Mouse (Mus musculus) T-helper 1 cell (primary cell): ENCODE measurements around the gene Rasl2-9.
"Not testable (repeated sequence)": the region's sequence is repeated elsewhere in the genome, so short reads cannot be mapped to it uniquely, and the experiment has no call there.

Experiments used
- in situ Hi-C: fragments of 300-600 bp; cut with MboI, MseI; formaldehyde crosslinking; loops from one replicate; pipeline ENCODE4 v1.15.1; 2025; ENCODE audit warnings: high pct_unique_total_duplicates

Gene Rasl2-9

GRCm38 (mm10) chr7:5125549-5126406, at the start of gene Rasl2-9:
Rasl2-9 (minus strand) TSS chr7:5125950.
- in situ Hi-C loops = no loop called here

DNA sequence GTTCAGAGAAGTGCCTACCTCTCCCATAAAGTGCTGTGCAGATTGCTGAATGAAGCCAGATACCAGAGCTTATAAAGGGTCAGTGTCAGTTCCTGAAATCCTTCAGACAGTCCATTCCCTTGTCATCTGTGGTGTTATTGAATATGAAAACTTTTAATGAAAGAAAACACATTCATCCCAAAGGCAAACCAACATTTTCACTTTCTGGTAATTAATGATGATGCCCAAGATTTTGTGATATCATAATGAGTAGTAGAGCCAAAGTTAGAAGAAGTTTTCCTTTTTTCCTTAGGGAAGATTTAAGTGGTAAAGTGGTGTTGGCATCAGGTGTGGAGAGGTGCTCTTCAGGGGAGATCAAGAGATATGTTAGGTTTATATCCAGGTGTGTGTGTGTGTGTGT, 23.8 kb upstream of the Rasl2-9 start, which contains the start of gene Vmn1r55:
Gene Vmn1r55, minus strand, starts transcription at position 101 of the 400 bp plus-strand sequence.
- in situ Hi-C loops = not testable (repeated sequence)

- in situ Hi-C loops = no loop called here
Measured at GRCm38 (mm10) chr7:5125078-5125477, 672 bp downstream of the Rasl2-9 start.

GRCm38 (mm10) chr7:5116850-5117249, 8.9 kb downstream of the Rasl2-9 start, which contains the start of gene Rfpl4:
Rfpl4 (minus strand) TSS chr7:5116950.
- in situ Hi-C loops = no loop called here

GRCm38 (mm10) chr7:5112701-5113100, 13.0 kb downstream of the Rasl2-9 start:
- in situ Hi-C loops = no loop called here

DNA sequence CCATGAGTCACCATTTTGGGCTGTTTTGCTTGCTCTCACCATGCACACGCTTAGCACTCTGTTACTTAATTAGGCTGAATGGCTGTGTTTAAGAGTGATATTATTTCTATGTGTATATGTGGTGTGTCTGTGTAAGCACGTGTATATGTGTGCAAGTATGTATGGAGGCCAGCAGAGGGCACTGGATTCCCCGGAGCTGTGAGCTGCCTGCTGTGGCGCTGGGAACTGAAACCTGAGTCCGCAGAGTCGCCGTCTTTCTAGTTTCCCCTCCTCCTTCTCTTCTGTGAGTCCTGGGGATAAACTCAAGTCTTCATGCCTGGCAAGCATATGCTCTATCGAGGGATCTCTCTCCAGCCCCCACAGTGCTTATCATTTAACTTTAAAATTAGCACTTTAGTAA, 16.4 kb downstream of the Rasl2-9 start:
- in situ Hi-C loops = no loop called here

- in situ Hi-C loops = no loop called here
Measured at GRCm38 (mm10) chr7:5108272-5108671, 17.5 kb downstream of the Rasl2-9 start.

- in situ Hi-C loops = no loop called here
Measured at GRCm38 (mm10) chr7:5102564-5102963, 23.2 kb downstream of the Rasl2-9 start.

DNA sequence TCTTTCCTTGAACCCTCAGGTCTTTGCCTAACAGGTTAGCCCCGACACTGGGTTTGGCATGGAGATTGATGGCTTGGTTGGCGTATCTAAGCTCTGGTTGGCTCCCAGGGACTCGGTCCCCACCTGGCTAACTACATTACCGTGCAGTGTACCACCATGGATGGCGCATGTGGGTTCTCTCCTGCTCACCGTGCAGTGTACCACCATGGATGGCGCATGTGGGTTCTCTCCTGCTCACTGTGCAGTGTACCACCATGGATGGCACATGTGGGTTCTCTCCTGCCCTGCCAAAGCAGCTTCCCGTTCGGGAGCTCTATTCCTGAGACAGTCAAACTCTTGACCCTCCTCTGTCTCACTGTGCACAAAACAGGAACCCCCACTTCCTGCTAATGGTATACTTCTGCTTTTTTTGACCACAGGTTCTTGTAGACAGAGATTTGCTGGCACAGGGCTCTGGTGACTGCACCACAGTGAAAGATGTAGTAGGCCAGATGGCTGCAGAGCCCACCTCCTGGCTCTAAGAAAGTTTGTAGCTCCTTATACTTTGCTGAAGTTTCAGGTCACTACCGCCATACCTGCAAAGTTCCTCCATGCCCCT, 24.6 kb downstream of the Rasl2-9 start:
- in situ Hi-C loops = no loop called here

DNA sequence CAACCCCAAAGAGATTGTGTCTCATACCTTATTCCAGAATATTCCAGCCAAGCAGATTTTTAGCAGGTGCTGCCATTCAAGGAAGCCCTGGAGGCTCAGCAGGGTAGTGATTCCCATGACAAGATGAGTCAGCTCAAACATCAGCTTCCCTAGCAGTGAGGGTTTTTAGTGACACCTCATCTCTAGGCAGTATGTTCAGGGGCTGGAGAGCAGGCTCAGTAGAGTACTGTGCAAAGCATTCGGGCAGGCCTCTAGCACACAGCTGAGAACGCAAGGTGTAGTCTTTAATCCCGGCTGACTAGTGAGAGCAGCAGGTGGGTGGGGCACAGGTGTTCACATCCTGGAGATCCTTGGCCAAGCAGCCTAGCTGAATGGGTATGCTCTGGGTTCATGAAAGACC, 26.0 kb downstream of the Rasl2-9 start:
- in situ Hi-C loops = loop anchor here (25.0 kb wide), 2 partner anchors 1063 to 1288 kb away; partner anchors contain the start of genes Smim17, Zfp28, Zfp444 and Zfp787

DNA sequence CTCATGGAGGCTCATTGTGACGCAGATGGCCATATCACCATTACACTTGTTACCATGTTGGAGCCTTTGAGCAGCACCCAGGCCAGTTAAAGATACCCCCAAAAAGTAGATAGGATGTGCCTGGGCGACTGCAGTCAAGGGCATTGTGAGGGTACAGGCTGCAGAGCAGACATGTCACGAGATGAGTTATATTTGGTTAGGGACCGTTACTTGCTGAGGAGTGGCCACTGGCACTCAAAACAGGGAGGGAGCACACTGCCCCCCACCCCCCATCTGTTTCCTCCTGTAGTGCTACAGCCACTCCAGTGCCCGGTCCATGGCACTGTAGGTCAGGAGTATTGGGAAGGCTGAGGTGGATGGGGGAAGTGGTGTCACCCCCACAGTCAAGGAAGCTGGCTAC, 27.0 kb downstream of the Rasl2-9 start:
- in situ Hi-C loops = loop anchor here (25.0 kb wide), 2 partner anchors 1064 to 1289 kb away; partner anchors contain the start of genes Smim17, Zfp28, Zfp444 and Zfp787

- in situ Hi-C loops = loop anchor here (25.0 kb wide), 2 partner anchors 1069 to 1294 kb away; partner anchors contain the start of genes Smim17, Zfp28, Zfp444 and Zfp787
Measured at GRCm38 (mm10) chr7:5092831-5093510, 32.8 kb downstream of the Rasl2-9 start.

- in situ Hi-C loops = loop anchor here (25.0 kb wide), 2 partner anchors 1070 to 1295 kb away; partner anchors contain the start of genes Smim17, Zfp28, Zfp444 and Zfp787
Measured at GRCm38 (mm10) chr7:5092381-5092780, 33.4 kb downstream of the Rasl2-9 start.

- in situ Hi-C loops = loop anchor here (25.0 kb wide), 2 partner anchors 1071 to 1296 kb away; partner anchors contain the start of genes Smim17, Zfp28, Zfp444 and Zfp787
Measured at GRCm38 (mm10) chr7:5091008-5091728, 34.6 kb downstream of the Rasl2-9 start.

GRCm38 (mm10) chr7:5089853-5090252, 35.9 kb downstream of the Rasl2-9 start:
- in situ Hi-C loops = loop anchor here (25.0 kb wide), 2 partner anchors 1072 to 1297 kb away; partner anchors contain the start of genes Smim17, Zfp28, Zfp444 and Zfp787

DNA sequence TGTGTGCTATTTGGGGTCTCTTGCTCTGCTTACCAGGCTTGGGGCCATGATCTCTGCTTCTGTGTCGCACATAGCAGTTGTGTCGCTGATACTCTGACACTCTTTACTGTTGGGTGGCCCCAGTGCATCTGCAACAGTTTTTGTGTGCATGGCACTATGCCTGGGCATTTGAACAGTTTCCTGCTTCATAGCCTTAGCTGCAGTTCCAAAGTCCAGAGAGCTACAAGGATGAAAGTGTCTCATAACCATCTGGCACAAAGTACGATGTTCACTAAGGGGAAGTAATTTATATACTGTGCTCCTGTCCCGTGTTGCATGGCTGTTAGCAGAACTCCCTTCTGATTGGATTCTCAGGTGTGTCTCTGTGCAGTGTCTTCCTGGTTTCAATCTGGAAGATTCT, 37.9 kb downstream of the Rasl2-9 start:
- in situ Hi-C loops = loop anchor here (25.0 kb wide), 2 partner anchors 1074 to 1299 kb away; partner anchors contain the start of genes Smim17, Zfp28, Zfp444 and Zfp787

- in situ Hi-C loops = loop anchor here (25.0 kb wide), 2 partner anchors 1075 to 1300 kb away; partner anchors contain the start of genes Smim17, Zfp28, Zfp444 and Zfp787
Measured at GRCm38 (mm10) chr7:5086921-5087440, 38.8 kb downstream of the Rasl2-9 start.

DNA sequence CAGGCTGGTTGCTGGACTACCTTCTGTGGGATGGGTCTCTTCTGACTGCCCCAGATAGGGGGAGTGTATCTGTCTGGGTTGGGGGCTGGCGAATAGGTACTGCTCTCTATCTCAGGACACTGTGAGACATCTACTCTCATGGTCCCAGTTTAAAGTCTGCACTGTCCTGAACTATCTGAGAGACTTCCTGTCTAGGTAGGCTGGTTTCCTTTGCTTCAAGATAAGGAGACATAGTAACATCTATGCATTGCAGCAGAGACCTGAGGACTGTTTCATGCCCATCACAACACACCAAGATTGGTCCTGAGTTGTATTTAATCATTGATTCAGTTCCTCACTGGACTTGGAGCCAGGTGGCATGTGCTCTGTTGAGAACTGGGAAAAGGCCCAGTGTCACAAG, 40.2 kb downstream of the Rasl2-9 start:
- in situ Hi-C loops = loop anchor here (25.0 kb wide), 2 partner anchors 1077 to 1302 kb away; partner anchors contain the start of genes Smim17, Zfp28, Zfp444 and Zfp787

DNA sequence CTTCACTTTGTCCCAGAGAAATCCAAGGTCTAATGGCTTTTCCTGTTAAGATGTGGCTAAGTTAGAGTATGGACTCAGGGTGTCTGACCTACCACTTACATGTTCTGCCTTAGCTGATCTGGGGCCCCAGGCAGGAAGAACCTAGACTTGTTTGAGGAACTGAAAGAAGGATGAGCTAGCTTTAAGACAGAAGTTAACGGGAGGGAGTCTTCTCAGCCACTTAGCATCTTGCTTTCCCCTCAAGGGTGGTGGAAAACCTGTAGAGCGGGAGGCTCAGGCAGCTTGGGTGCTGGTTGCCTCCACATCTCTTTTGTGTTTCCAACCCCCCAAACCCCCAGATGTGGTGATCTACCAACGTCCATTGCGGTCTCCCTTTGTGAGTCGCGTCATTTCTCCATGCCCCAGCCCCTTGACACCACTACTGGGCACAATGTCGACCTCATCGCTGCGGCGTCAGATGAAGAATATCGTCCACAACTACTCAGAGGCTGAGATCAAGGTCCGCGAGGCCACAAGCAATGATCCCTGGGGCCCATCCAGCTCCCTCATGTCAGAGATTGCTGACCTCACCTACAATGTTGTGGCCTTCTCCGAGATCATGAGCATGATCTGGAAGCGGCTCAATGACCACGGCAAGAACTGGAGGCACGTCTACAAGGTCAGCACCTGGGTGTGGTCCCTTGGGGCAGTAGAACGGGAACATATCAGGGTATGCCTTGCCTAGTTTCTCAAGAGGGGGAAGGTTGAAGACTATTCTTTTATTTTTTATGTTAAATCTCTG, 42.2 kb downstream of the Rasl2-9 start:
- in situ Hi-C loops = loop anchor here (25.0 kb wide), 2 partner anchors 1079 to 1304 kb away; partner anchors contain the start of genes Smim17, Zfp28, Zfp444 and Zfp787
